Mouse (Mus musculus): ENCODE data around the gene Ctsl. TPM values are rescaled to one million over a fixed set of nuclear protein-coding genes. Genes with fewer than 3 reads are reported as not detected.

The Ctsl gene
- polyA plus RNA-seq, 1 experiment from 2014 or later, result 288 TPM

DNA sequence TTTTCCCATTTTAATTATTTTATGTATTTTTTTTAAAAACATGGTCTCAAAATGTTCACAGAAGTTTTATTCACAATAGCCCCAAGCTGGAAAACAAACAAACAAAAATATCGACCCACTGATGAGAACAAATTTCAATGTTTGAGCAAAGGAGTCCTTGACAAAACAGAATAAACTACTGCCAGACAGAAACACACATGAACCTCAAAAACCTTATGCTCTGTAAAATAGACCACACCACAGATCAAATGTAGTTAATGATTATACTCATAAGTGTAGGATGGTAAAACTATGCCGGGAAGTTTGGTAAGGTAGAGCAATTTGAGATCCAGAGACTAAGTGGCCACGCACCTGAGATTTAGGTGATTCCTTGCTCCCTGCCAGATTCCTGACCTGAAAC, 37.6 kb downstream of the Ctsl start:
- Histone ChIP-seq H3K4me1 (ENCODE audit: control insufficient read depth in 2 of 2, insufficient read depth in 2 of 2, low read length in 2 of 2) (no peaks in the 10 kb centered on the region), H3K27ac (replicated peaks in 1 of 2; ENCODE audit: control insufficient read depth in 1 of 2, insufficient read depth in 1 of 2, low read depth in 2 of 2, low read length in 2 of 2) (no peak overlapping the region), H3K4me3 (ENCODE audit: control insufficient read depth in 1 of 2, insufficient read depth in 1 of 2, low read depth in 1 of 2, low read length in 2 of 2) (no peak overlapping the region), H3K9me3 (ENCODE audit: control insufficient read depth, low read length) (no peaks in the 10 kb centered on the region), H3K36me3 (ENCODE audit: control insufficient read depth, insufficient read depth, low read length) (no peaks in the 10 kb centered on the region), H3K27me3 (ENCODE audit: control insufficient read depth, insufficient read depth, low read length) (no peaks in the 10 kb centered on the region), H3K9ac (ENCODE audit: low read length) (no peak overlapping the region), H3K4me2 (ENCODE audit: low read length) (no peak overlapping the region)
- WGBS, result 90% methylated on average over 3 of the region's 3 CpGs
- ATAC-seq (ENCODE audit: insufficient number of reproducible peaks, insufficient read depth, low FRiP score, low read depth), result no peak

DNA sequence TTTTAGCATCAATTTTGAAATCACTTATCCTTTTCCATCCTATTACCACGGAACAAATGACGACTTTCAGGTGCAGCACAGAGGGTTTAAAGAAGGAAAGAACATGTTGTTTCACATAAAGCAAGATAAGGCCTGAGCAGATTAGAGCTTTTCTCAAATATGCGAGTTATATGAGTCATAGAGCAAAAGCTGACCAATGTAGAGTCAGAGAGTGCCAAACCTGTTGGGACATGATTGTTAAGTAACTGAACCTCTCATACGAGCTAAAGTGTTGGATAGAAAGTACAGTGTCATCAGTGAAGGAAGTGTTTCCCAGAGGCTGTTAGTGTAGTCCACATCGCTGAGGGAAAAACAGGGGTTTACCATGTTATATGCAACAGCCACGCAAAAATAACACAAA, 38.4 kb downstream of the Ctsl start:
- 73% methylated on average over 6 of the region's 6 CpGs for WGBS
- H3K9me3 ChIP-seq (ENCODE audit: control insufficient read depth, low read length), result no peaks in the 10 kb centered on the region
- no peak overlapping the region for H3K4me2 ChIP-seq (ENCODE audit: low read length)
- no peak overlapping the region for H3K4me3 ChIP-seq (ENCODE audit: control insufficient read depth in 1 of 2, insufficient read depth in 1 of 2, low read depth in 1 of 2, low read length in 2 of 2)
- H3K4me1 ChIP-seq (ENCODE audit: control insufficient read depth in 2 of 2, insufficient read depth in 2 of 2, low read length in 2 of 2), result no peaks in the 10 kb centered on the region
- H3K27ac ChIP-seq (replicated peaks in 1 of 2; ENCODE audit: control insufficient read depth in 1 of 2, insufficient read depth in 1 of 2, low read depth in 2 of 2, low read length in 2 of 2), result no peak overlapping the region
- no peak overlapping the region for H3K9ac ChIP-seq (ENCODE audit: low read length)
- H3K27me3 ChIP-seq (ENCODE audit: control insufficient read depth, insufficient read depth, low read length), result no peaks in the 10 kb centered on the region
- no peak for ATAC-seq (ENCODE audit: insufficient number of reproducible peaks, insufficient read depth, low FRiP score, low read depth)
- no peaks in the 10 kb centered on the region for H3K36me3 ChIP-seq (ENCODE audit: control insufficient read depth, insufficient read depth, low read length)

DNA sequence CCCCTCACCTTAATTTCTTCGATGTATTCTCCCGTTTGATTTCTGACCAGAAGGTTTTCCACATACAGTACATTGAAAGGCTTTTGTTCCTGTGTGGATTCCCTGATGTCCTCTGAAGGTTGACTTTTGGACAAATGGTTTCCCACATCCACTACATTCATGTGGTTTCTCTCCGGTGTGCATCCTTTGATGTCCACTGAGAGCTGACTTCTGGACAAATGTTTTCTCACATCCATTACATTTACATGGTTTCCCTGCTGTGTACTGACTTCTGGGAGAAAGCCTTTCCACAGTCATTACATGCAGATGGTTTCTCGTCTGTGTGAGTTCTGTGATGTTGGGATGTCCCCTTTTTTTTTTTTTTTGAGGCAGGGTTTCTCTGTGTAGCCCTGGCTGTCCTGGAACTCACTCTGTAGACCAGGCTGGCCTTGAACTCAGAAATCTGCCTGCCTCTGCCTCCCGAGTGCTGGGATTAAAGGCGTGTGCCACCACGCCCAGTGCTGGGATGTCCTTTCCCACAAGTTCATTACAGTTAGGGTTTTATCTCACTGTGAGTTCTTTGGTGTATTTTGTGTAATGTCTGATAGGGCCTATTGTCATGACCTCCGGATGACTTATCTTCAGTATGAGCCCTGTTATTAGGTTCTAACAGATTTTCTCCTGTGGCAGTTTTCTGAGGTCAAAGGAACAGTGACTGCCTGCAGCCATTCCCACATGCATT, 48.0 kb downstream of the Ctsl start:
- no peaks in the 10 kb centered on the region for H3K4me1 ChIP-seq (ENCODE audit: control insufficient read depth in 2 of 2, insufficient read depth in 2 of 2, low read length in 2 of 2)
- no peak for ATAC-seq (ENCODE audit: insufficient number of reproducible peaks, insufficient read depth, low FRiP score, low read depth)
- 76% methylated on average over 8 of the region's 8 CpGs for WGBS
- no peak overlapping the region for H3K9ac ChIP-seq (ENCODE audit: low read length)
- no peak overlapping the region for H3K27ac ChIP-seq (replicated peaks in 1 of 2; ENCODE audit: control insufficient read depth in 1 of 2, insufficient read depth in 1 of 2, low read depth in 2 of 2, low read length in 2 of 2)
- no peaks in the 10 kb centered on the region for H3K36me3 ChIP-seq (ENCODE audit: control insufficient read depth, insufficient read depth, low read length)
- no peaks in the 10 kb centered on the region for H3K9me3 ChIP-seq (ENCODE audit: control insufficient read depth, low read length)
- H3K4me3 ChIP-seq (ENCODE audit: control insufficient read depth in 1 of 2, insufficient read depth in 1 of 2, low read depth in 1 of 2, low read length in 2 of 2), result no peak overlapping the region
- no peaks in the 10 kb centered on the region for H3K27me3 ChIP-seq (ENCODE audit: control insufficient read depth, insufficient read depth, low read length)
- no peak overlapping the region for H3K4me2 ChIP-seq (ENCODE audit: low read length)

DNA sequence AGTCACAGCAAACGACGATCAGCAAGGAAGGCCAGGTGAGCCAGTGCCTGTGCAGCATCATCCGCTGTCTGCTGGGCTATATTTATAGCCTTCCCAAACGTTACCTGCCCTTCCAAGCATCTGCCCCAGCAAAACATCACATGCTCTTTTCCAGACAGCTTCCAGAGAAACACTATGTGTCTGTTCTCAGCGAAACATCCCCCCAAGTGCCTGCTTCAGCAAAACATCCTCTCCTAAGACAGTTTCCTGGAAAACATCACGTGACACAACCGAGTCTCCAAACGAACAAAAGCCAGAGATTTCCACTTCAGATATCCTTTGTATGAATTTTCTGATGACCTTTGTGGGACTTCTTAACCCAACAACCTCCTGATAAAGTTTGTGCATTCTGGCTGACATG, 50.4 kb downstream of the Ctsl start:
- 42% methylated on average over 8 of the region's 8 CpGs for whole genome bisulfite sequencing
- H3K4me1 ChIP-seq (ENCODE audit: control insufficient read depth in 2 of 2, insufficient read depth in 2 of 2, low read length in 2 of 2), result no peaks in the 10 kb centered on the region
- no peak overlapping the region for H3K4me2 ChIP-seq (ENCODE audit: low read length)
- H3K27ac ChIP-seq (replicated peaks in 1 of 2; ENCODE audit: control insufficient read depth in 1 of 2, insufficient read depth in 1 of 2, low read depth in 2 of 2, low read length in 2 of 2), result no peak overlapping the region
- ATAC-seq (ENCODE audit: insufficient number of reproducible peaks, insufficient read depth, low FRiP score, low read depth), result no peak
- H3K9me3 ChIP-seq (ENCODE audit: control insufficient read depth, low read length), result no peaks in the 10 kb centered on the region
- no peak overlapping the region for H3K4me3 ChIP-seq (ENCODE audit: control insufficient read depth in 1 of 2, insufficient read depth in 1 of 2, low read depth in 1 of 2, low read length in 2 of 2)
- H3K9ac ChIP-seq (ENCODE audit: low read length), result no peak overlapping the region
- H3K27me3 ChIP-seq (ENCODE audit: control insufficient read depth, insufficient read depth, low read length), result no peaks in the 10 kb centered on the region
- no peaks in the 10 kb centered on the region for H3K36me3 ChIP-seq (ENCODE audit: control insufficient read depth, insufficient read depth, low read length)

DNA sequence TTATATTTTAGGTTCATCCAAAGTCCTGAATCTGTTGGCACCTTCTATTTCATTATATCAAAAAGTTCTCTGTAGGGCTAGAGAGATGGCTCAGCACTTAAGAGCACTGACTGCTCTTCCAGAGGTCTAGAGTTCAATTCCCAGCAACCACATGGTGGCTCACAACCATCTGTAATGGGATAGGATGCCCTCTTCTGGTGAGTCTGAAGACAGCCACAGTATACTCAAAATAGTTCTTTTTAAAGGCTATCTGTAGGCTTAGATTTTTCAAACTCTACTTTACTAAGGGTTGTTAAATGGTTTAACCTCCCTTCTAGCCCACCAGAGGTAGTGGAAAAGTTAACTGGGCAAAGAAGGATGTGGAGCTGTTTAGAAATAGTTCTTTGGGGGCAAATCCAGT, 50.9 kb downstream of the Ctsl start:
- H3K27ac ChIP-seq (replicated peaks in 1 of 2; ENCODE audit: control insufficient read depth in 1 of 2, insufficient read depth in 1 of 2, low read depth in 2 of 2, low read length in 2 of 2), result no peak overlapping the region
- no peak overlapping the region for H3K4me3 ChIP-seq (ENCODE audit: control insufficient read depth in 1 of 2, insufficient read depth in 1 of 2, low read depth in 1 of 2, low read length in 2 of 2)
- no peaks in the 10 kb centered on the region for H3K36me3 ChIP-seq (ENCODE audit: control insufficient read depth, insufficient read depth, low read length)
- H3K9ac ChIP-seq (ENCODE audit: low read length), result no peak overlapping the region
- no peak for ATAC-seq (ENCODE audit: insufficient number of reproducible peaks, insufficient read depth, low FRiP score, low read depth)
- H3K27me3 ChIP-seq (ENCODE audit: control insufficient read depth, insufficient read depth, low read length), result no peaks in the 10 kb centered on the region
- H3K9me3 ChIP-seq (ENCODE audit: control insufficient read depth, low read length), result no peaks in the 10 kb centered on the region
- H3K4me2 ChIP-seq (ENCODE audit: low read length), result no peak overlapping the region
- no peaks in the 10 kb centered on the region for H3K4me1 ChIP-seq (ENCODE audit: control insufficient read depth in 2 of 2, insufficient read depth in 2 of 2, low read length in 2 of 2)

DNA sequence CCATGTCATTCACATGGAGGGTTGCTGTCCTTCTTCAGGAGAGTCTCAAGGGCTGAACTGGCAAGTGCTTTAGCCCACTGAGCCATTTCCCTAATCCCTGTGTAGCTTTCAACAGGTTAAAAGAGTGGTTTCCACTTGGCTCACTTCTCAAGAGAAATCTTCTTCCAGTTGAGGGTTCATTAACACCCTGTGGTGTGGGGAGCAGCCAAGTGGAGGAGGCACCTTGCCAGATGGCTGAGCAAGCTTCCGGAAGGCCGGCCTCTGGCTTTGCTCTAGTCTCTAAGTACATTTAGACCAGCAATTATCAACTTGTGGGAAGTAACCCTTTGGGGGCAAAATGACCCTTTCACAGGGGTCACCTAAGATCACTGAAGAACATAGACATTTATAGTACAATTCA, 52.3 kb downstream of the Ctsl start:
- no peak for ATAC-seq (ENCODE audit: insufficient number of reproducible peaks, insufficient read depth, low FRiP score, low read depth)
- Histone ChIP-seq H3K27me3 (ENCODE audit: control insufficient read depth, insufficient read depth, low read length) (no peaks in the 10 kb centered on the region), H3K9me3 (ENCODE audit: control insufficient read depth, low read length) (no peaks in the 10 kb centered on the region), H3K4me3 (ENCODE audit: control insufficient read depth in 1 of 2, insufficient read depth in 1 of 2, low read depth in 1 of 2, low read length in 2 of 2) (no peak overlapping the region), H3K36me3 (ENCODE audit: control insufficient read depth, insufficient read depth, low read length) (no peaks in the 10 kb centered on the region), H3K4me1 (ENCODE audit: control insufficient read depth in 2 of 2, insufficient read depth in 2 of 2, low read length in 2 of 2) (no peaks in the 10 kb centered on the region), H3K4me2 (ENCODE audit: low read length) (no peak overlapping the region), H3K9ac (ENCODE audit: low read length) (no peak overlapping the region), H3K27ac (replicated peaks in 1 of 2; ENCODE audit: control insufficient read depth in 1 of 2, insufficient read depth in 1 of 2, low read depth in 2 of 2, low read length in 2 of 2) (no peak overlapping the region)
- 46% methylated on average over 2 of the region's 2 CpGs for WGBS

DNA sequence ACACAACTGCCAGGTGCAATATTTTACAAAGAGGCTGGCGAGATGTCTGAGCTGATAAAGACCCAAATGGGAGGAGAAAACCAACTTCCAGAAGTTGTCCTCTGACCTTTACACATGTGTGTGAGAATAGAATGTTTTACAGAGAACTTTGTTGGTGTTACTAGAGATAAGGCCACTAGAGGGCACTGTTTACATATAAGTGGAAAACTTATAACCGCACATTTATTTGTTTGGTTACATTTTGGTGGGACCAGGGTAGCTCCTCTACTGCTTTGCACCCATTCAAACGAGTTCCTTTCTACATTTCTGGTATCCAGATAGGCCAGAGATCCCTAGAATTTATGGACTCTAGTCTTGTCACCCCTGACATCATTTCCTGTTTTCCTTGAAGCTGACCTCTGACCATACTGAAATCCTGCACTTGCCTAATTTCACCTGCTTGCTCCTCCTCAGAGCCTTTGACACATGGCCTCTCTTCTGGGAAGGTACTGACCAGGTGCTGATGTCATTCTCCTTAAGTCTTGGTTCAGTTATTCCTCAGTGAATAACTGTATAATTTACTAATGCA, 55.1 kb downstream of the Ctsl start:
- no peaks in the 10 kb centered on the region for H3K36me3 ChIP-seq (ENCODE audit: control insufficient read depth, insufficient read depth, low read length)
- H3K27ac ChIP-seq (replicated peaks in 1 of 2; ENCODE audit: control insufficient read depth in 1 of 2, insufficient read depth in 1 of 2, low read depth in 2 of 2, low read length in 2 of 2), result no peak overlapping the region
- H3K4me3 ChIP-seq (ENCODE audit: control insufficient read depth in 1 of 2, insufficient read depth in 1 of 2, low read depth in 1 of 2, low read length in 2 of 2), result no peak overlapping the region
- peaks cover 2 to 10% of the 10 kb centered on the region in 2 experiments for H3K4me1 ChIP-seq (ENCODE audit: control insufficient read depth in 2 of 2, insufficient read depth in 2 of 2, low read length in 2 of 2)
- ATAC-seq (ENCODE audit: insufficient number of reproducible peaks, insufficient read depth, low FRiP score, low read depth), result no peak
- H3K4me2 ChIP-seq (ENCODE audit: low read length), result no peak overlapping the region
- H3K27me3 ChIP-seq (ENCODE audit: control insufficient read depth, insufficient read depth, low read length), result no peaks in the 10 kb centered on the region
- WGBS, result 3% methylated on average over 3 of the region's 3 CpGs
- H3K9ac ChIP-seq (ENCODE audit: low read length), result no peak overlapping the region
- no peaks in the 10 kb centered on the region for H3K9me3 ChIP-seq (ENCODE audit: control insufficient read depth, low read length)

DNA sequence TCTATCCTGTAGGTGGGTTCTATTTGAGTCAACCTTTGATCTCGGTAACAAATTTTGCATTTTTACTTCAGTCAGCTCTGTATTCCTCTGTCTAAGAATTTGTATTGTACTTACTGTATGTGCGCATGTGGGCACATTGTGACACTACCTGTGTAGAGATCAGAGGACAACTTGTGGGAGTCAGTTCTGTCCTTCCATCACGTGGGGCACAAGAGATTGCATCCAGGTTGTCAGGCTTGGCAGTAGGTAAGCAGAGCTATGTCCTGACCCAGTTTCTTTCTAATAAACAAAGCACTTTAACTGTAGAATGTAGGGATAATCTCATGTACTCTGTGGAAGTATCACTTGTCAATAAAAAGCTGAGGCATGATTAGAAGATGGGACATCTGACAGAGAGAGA, 56.6 kb downstream of the Ctsl start:
- H3K4me3 ChIP-seq (ENCODE audit: control insufficient read depth in 1 of 2, insufficient read depth in 1 of 2, low read depth in 1 of 2, low read length in 2 of 2), result no peak overlapping the region
- peaks cover 13 to 24% of the 10 kb centered on the region in 2 experiments for H3K4me1 ChIP-seq (ENCODE audit: control insufficient read depth in 2 of 2, insufficient read depth in 2 of 2, low read length in 2 of 2)
- H3K9me3 ChIP-seq (ENCODE audit: control insufficient read depth, low read length), result no peaks in the 10 kb centered on the region
- no peaks in the 10 kb centered on the region for H3K27me3 ChIP-seq (ENCODE audit: control insufficient read depth, insufficient read depth, low read length)
- no peak for ATAC-seq (ENCODE audit: insufficient number of reproducible peaks, insufficient read depth, low FRiP score, low read depth)
- no peaks in the 10 kb centered on the region for H3K36me3 ChIP-seq (ENCODE audit: control insufficient read depth, insufficient read depth, low read length)
- H3K27ac ChIP-seq (replicated peaks in 1 of 2; ENCODE audit: control insufficient read depth in 1 of 2, insufficient read depth in 1 of 2, low read depth in 2 of 2, low read length in 2 of 2), result no peak overlapping the region
- no peak overlapping the region for H3K9ac ChIP-seq (ENCODE audit: low read length)
- WGBS, result 67% methylated on average over 3 of the region's 3 CpGs
- no peak overlapping the region for H3K4me2 ChIP-seq (ENCODE audit: low read length)
